Mouse (Mus musculus) embryonic fibroblast, embryonic 13.5 days (primary cell): Measurements from ENCODE around the gene Plekha4.

ENCODE experiments used
- CTCF ChIP-seq: IDR thresholded peaks from 2 replicates; pipeline ENCODE4 v1.5.1; 2011; ENCODE audit warnings: mild to moderate bottlenecking, control low read depth, low read length, moderate library complexity, borderline replicate concordance; ENCODE audit not compliant: insufficient read depth
- POLR2A ChIP-seq: IDR thresholded peaks from 2 replicates; pipeline ENCODE4 v1.6.1; 2011; ENCODE audit warnings: low read depth, mild to moderate bottlenecking, control low read depth, low read length, moderate library complexity

DNA sequence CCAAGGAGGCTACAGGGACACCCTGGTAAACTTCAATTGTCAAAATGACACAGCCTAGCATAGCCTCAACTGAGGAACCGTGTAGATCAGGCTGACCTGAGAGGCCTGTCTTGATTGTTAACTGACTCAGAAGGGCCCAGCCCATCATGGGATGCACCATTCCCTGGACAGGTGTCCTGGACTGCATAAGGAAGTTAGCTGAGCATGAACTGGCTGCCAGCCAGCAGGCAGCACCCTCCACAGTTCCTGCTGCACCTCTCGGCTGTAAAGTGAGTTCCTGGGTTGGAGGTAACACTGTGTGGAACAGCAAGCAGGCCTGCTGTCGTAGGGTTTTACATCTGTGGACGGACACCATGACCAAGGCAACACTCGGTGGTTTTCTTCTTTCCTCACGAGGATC, 18.5 kb upstream of the Plekha4 start:
- TF ChIP-seq CTCF (no peak), POLR2A (no peak)
